Mouse (Mus musculus) heart, postnatal 0 days (tissue): Measurements from ENCODE around the gene Olfr1395. TPM values are rescaled to one million over a fixed set of nuclear protein-coding genes. Genes with fewer than 3 reads are reported as not detected.
A peak's percentile ranks its signal among the peaks of the same experiment; 100 is the strongest.
"Not testable (repeated sequence)": the region's sequence is repeated elsewhere in the genome, so short reads cannot be mapped to it uniquely, and the experiment has no call there.

Experiments used
- ATAC-seq: fragments of 200-750 bp; cut with Nextera tagmentation; 2 replicates; pipeline ENCODE4 v1.8.0; 2017; ENCODE audit warnings: low read depth, moderate number of reproducible peaks, moderate library complexity; ENCODE audit not compliant: insufficient read depth
- DNase-seq: peaks from one replicate; pipeline ENCODE4 v3.0.0-alpha.2; 2016; ENCODE audit warnings: low spot score
- H3K27ac ChIP-seq: fragments of 300-500 bp; sonication (generic); 2 replicates; pipeline ENCODE4 v1.5.1; 2014; ENCODE audit warnings: low read depth, mild to moderate bottlenecking
- H3K27me3 ChIP-seq: fragments of 300-500 bp; sonication (generic); 2 replicates; pipeline ENCODE4 v1.6.1; 2014; ENCODE audit warnings: low read length, mixed read lengths; ENCODE audit not compliant: control insufficient read depth, insufficient read depth
- H3K36me3 ChIP-seq: fragments of 300-500 bp; sonication (generic); replicated peaks from 2 replicates; pipeline ENCODE4 v1.6.1; 2014; ENCODE audit warnings: low read length, mixed read lengths; ENCODE audit not compliant: control insufficient read depth, insufficient read depth
- H3K4me1 ChIP-seq: fragments of 300-500 bp; sonication (generic); 2 replicates; pipeline ENCODE4 v1.6.1; 2014; ENCODE audit warnings: antibody characterized with exemption; ENCODE audit not compliant: control insufficient read depth, insufficient read depth
- H3K4me2 ChIP-seq: fragments of 300-500 bp; sonication (generic); 2 replicates; pipeline ENCODE4 v1.6.1; 2014; ENCODE audit warnings: low read depth, mild to moderate bottlenecking, low read length, moderate library complexity
- H3K4me3 ChIP-seq: fragments of 300-500 bp; sonication (generic); 2 replicates; pipeline ENCODE4 v1.5.1; 2014; ENCODE audit warnings: low read depth, low read length
- H3K9ac ChIP-seq: fragments of 300-500 bp; sonication (generic); replicated peaks from 2 replicates; pipeline ENCODE4 v1.6.1; 2014; ENCODE audit warnings: low read depth, low read length, mixed read lengths
- H3K9me3 ChIP-seq: fragments of 300-500 bp; sonication (generic); replicated peaks from 2 replicates; pipeline ENCODE4 v1.6.1; 2016; ENCODE audit warnings: low read length; ENCODE audit not compliant: control insufficient read depth
- CTCF ChIP-seq: IDR thresholded peaks from 2 replicates; pipeline ENCODE4 v1.5.1; 2016; ENCODE audit warnings: antibody characterized with exemption, control low read depth, low read depth
- EP300 ChIP-seq: IDR thresholded peaks from 2 replicates; pipeline ENCODE4 v1.6.1; 2016; ENCODE audit warnings: antibody characterized with exemption, low read depth
- WGBS: fragments of 180-500 bp; shearing (Covaris S2); extraction: QIAGEN DNeasy Blood & Tissue Kit; methylation state at CpG from one replicate; pipeline ENCODE4 v1.1.7; 2014; 5-methylcytosine and 5-hydroxymethylcytosine counted together
- polyA plus RNA-seq: library from polyadenylated mRNA; unstranded; fragments of >200 nt; fragmentation: Nextera tagmentation; extraction: Ambion mirVana; gene quantifications from 2 replicates; pipeline ENCODE4 v1.2.1, GENCODE M21; 2015
- total RNA-seq: library from RNA; depleted of rRNA; stranded (reverse); fragments of >200 nt; gene quantifications from 2 replicates; pipeline ENCODE4 v1.2.3, GENCODE M21; 2014; ENCODE audit warnings: low replicate concordance

The Olfr1395 gene
- total and polyA plus RNA-seq, 2 experiments from 2014 or later = not detected

GRCm38 (mm10) chr11:49183172-49183571 is 41.1 kb downstream of the Olfr1395 start:
- Histone ChIP-seq H3K9ac (no peak overlapping the region), H3K4me2 (no peak overlapping the region), H3K27me3 (no peaks in the 10 kb centered on the region), H3K27ac (peak overlapping the region; percentile 71), H3K4me1 (no peaks in the 10 kb centered on the region), H3K4me3 (no peak overlapping the region), H3K9me3 (no peaks in the 10 kb centered on the region), H3K36me3 (no peaks in the 10 kb centered on the region)
- 43% methylated on average over 1 of the region's 1 CpGs for WGBS
- TF ChIP-seq CTCF (no peak), EP300 (peak; percentile 79)
- ATAC-seq (peak; percentile 69), DNase-seq (peak; percentile 22)

GRCm38 (mm10) chr11:49186452-49186851 is 44.4 kb downstream of the Olfr1395 start:
- Histone ChIP-seq H3K36me3 (no peaks in the 10 kb centered on the region), H3K4me3 (peak overlapping the region; percentile 24), H3K27ac (peak overlapping the region; percentile 66), H3K27me3 (no peaks in the 10 kb centered on the region), H3K9ac (no peak overlapping the region; the same call in 1 of the 2 replicates), H3K4me2 (peak overlapping the region; percentile 39), H3K4me1 (no peaks in the 10 kb centered on the region), H3K9me3 (no peaks in the 10 kb centered on the region)
- DNase-seq = no peak
- WGBS = 67% methylated on average over 6 of the region's 6 CpGs
- no peak for ATAC-seq
- TF ChIP-seq CTCF (peak; percentile 36), EP300 (no peak)

DNA sequence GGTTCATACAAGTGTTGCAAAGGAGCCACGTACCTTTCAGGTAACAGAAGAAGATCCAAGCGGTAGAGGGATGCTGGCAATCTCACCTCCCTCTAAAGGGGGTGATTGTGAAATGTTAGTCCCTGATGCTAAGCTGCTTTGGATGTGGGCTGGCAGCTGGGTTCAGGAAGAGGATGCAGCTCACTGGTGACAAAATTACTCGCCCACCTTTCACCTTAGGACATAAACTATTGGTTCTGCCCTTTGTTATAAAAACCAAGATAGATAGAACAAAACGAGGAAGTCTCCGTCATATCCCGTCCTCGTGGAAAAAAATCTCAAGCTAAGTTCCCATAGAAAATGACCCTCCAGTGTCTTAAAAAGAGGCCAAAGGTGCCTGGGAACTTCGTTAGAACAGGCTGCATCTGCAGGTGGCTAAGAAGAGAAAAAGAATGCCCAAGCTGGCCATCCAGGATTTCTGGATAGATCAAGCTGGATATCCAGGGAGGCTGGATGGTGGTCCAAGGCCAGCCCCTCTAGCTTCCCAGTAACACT is 44.9 kb downstream of the Olfr1395 start, which contains the start of gene Btnl9:
TSS of gene Btnl9 (minus strand) at position 205 of the 534 bp plus-strand sequence.
- Histone ChIP-seq H3K4me1 (no peaks in the 10 kb centered on the region), H3K9me3 (no peaks in the 10 kb centered on the region), H3K4me3 (peak within 1 kb of the TSS; percentile 24), H3K4me2 (peak within 1 kb of the TSS; percentile 39), H3K36me3 (no peaks in the 10 kb centered on the region), H3K27me3 (no peaks in the 10 kb centered on the region), H3K9ac (no peak within 1 kb of the TSS; the same call in 1 of the 2 replicates), H3K27ac (peak within 1 kb of the TSS; percentile 76)
- peak; percentile 20; the same call in 1 of the 2 replicates for TF ChIP-seq EP300
- no peak for TF ChIP-seq CTCF
- 55% methylated on average over 8 of the region's 8 CpGs for WGBS
- peak; percentile 38 for ATAC-seq
- no peak for DNase-seq

- Histone ChIP-seq H3K4me1 (no peaks in the 10 kb centered on the region), H3K27ac (peak overlapping the region; percentile 76), H3K9ac (no peak overlapping the region), H3K4me2 (no peak overlapping the region), H3K9me3 (no peaks in the 10 kb centered on the region), H3K4me3 (no peak overlapping the region), H3K36me3 (no peaks in the 10 kb centered on the region), H3K27me3 (no peaks in the 10 kb centered on the region)
- ATAC-seq (no peak), DNase-seq (no peak)
- no peak for TF ChIP-seq EP300
- no peak for TF ChIP-seq CTCF
- WGBS = 52% methylated on average over 10 of the region's 10 CpGs
These were observed 45.6 kb downstream of the Olfr1395 start for GRCm38 (mm10) chr11:49187701-49188100.

- Histone ChIP-seq H3K9me3 (no peaks in the 10 kb centered on the region), H3K4me2 (no peak overlapping the region), H3K4me3 (no peak overlapping the region), H3K4me1 (no peaks in the 10 kb centered on the region), H3K36me3 (no peaks in the 10 kb centered on the region), H3K27ac (no peak overlapping the region), H3K9ac (no peak overlapping the region), H3K27me3 (no peaks in the 10 kb centered on the region)
- no peak for DNase-seq
- WGBS = 1% methylated on average over 7 of the region's 7 CpGs
- no peak for TF ChIP-seq EP300
- TF ChIP-seq CTCF = peak; percentile 77
- no peak for ATAC-seq
These were observed 47.7 kb downstream of the Olfr1395 start for GRCm38 (mm10) chr11:49189737-49190136.

GRCm38 (mm10) chr11:49191083-49191482 is 49.0 kb downstream of the Olfr1395 start:
- H3K27ac ChIP-seq = no peak overlapping the region
- ATAC-seq (no peak), DNase-seq (no peak)
- H3K4me3 ChIP-seq = no peak overlapping the region
- no peak overlapping the region for H3K4me2 ChIP-seq
- no peaks in the 10 kb centered on the region for H3K9me3 ChIP-seq
- TF ChIP-seq EP300 (no peak), CTCF (no peak)
- no peaks in the 10 kb centered on the region for H3K4me1 ChIP-seq
- no peaks in the 10 kb centered on the region for H3K27me3 ChIP-seq
- no peaks in the 10 kb centered on the region for H3K36me3 ChIP-seq
- WGBS = 25% methylated on average over 2 of the region's 2 CpGs
- H3K9ac ChIP-seq = no peak overlapping the region

DNA sequence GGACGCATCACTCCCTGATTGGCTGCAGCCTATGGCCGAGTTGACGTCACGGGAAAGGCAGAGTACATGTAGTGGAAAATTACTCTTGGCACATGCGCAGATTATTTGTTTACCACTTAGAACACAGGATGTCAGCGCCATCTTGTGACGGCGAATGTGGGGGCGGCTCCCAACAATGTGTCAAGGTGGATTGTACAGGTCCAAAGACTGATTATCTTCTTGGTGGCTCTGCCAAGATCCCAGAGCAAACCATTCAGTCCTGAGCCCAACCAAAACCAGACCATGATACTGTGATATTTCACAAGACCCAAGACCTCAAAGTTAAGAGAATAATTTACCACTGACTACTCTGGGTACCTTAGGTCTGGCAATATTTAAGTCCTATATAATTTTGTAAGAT is 52.7 kb downstream of the Olfr1395 start:
- H3K36me3 ChIP-seq, H3K4me1 ChIP-seq, H3K4me3 ChIP-seq, ATAC-seq, H3K9me3 ChIP-seq, H3K9ac ChIP-seq, H3K4me2 ChIP-seq, H3K27me3 ChIP-seq, DNase-seq: not testable (repeated sequence)
- WGBS = 92% methylated on average over 9 of the region's 9 CpGs
- H3K27ac ChIP-seq = peak overlapping the region; percentile 57; the same call in 1 of the 2 replicates
